Mouse (Mus musculus) cortical plate, adult 2 months (tissue): ENCODE results near the gene Gli1. TPM values are rescaled to one million over a fixed set of nuclear protein-coding genes. Genes with fewer than 3 reads are reported as not detected.

ENCODE experiments used
- H3K27ac ChIP-seq: fragments of 200-500 bp; 2 replicates; pipeline ENCODE4 v1.5.1; 2012; ENCODE audit warnings: low read length, control low read depth, inconsistent platforms; ENCODE audit not compliant: insufficient read depth
- H3K4me1 ChIP-seq: fragments of 200-500 bp; 2 replicates; pipeline ENCODE4 v1.6.1; 2011; ENCODE audit warnings: low read length; ENCODE audit not compliant: control insufficient read depth, insufficient read depth
- H3K4me3 ChIP-seq: fragments of 200-500 bp; 2 replicates; pipeline ENCODE4 v1.5.1; 2011; ENCODE audit warnings: mild to moderate bottlenecking, low read length, control low read depth; ENCODE audit not compliant: insufficient read depth
- CTCF ChIP-seq: fragments of 200-500 bp; IDR thresholded peaks from 2 replicates; pipeline ENCODE4 v1.5.1; 2011; ENCODE audit warnings: mild to moderate bottlenecking, control low read depth, low read length; ENCODE audit not compliant: insufficient read depth; ENCODE audit errors: extremely low read depth
- POLR2A ChIP-seq: fragments of 200-500 bp; IDR thresholded peaks from 2 replicates; pipeline ENCODE4 v1.6.1; 2011; ENCODE audit warnings: mild to moderate bottlenecking, low read length, control low read depth; ENCODE audit not compliant: insufficient read depth; ENCODE audit errors: extremely low read depth
- polyA plus RNA-seq: library from polyadenylated mRNA; depleted of rRNA; stranded (reverse); fragments of >200 nt; gene quantifications from 2 replicates; pipeline ENCODE4 v1.2.3, GENCODE M21; 2012; rRNA removed

Gli1 gene
- polyA plus RNA-seq, 1 experiment: 2.3 TPM

DNA sequence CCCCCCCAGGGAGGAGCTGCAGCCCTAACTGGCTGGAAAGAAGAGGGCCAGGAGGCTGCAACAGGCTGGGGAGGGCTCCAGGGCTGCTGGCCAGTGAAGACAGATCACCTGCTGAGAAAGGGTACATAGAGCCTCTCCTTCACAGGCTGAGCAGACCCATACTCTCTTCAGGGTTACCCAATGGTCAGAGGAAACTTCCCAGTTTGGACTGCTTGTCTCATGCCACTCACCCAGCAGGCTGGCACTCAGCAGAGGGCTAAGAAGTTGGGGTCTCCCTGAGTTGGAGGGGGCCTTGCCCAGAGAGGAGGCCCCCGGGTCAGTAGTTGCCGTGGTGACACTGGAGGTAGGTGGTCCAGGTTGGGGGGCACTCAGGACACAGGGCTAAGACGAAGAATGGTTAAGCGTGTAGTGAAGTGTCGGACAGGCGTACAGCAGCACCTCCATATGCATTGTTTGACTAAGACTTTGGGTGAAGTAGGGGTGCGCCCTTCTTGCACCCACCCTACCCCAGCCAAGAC is 57.6 kb downstream of the Gli1 start:
- Histone ChIP-seq H3K27ac (no peak overlapping the region), H3K4me1 (peaks cover 5% of the 10 kb centered on the region), H3K4me3 (no peak overlapping the region)
- no peak for TF ChIP-seq CTCF
- no peak for TF ChIP-seq POLR2A

DNA sequence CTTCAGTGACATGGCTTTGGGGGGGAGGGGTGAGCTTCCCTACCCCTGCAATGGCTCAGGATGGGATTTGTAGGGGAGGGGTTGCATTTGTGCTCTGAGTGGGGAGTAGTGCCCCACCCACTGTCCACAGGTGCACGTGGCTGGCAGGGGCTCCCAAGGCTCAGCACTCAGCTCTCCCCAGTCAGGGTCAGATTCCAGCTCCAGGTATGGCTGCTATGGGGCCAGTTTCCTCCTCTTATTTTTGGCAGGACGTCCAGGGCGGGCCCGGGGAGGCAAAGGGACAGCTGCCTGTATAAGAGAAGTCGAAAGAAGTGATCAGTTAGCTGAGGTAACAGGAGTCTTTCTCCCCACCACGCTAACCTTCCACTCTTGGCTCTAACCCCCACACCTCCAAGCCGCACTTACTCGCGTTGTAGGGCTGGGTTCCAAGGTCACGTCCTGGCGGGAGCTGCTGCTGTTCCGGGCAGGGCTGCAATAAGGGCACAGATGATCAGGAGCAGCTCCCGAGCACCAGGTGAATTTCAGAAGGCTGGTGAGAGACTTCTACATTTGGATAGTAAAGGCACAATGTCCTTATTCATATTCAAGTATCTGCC is 59.1 kb downstream of the Gli1 start:
- no peak overlapping the region for H3K27ac ChIP-seq
- no peak overlapping the region for H3K4me3 ChIP-seq
- H3K4me1 ChIP-seq: peaks cover 5% of the 10 kb centered on the region; the same call in 1 of the 2 replicates
- TF ChIP-seq CTCF: no peak
- TF ChIP-seq POLR2A: no peak

DNA sequence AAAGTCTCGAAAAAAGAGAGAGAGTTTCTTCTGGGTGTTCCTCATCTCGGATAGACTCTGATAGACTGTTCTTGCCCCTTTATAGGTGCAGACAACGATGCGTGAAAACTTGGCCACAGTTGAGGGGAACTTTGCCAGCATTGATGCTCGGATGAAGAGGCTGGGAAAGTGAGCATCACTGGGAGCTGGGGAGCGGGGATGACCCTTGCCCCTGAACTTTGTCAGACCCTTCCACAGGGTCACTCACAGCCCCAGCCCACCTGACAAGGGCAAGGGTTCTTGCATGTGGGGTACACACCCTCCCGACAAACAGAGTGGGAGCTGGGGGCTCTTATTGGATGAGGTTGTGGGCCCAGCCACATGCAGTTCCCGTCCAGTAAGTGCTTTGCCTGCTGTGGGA is 60.5 kb downstream of the Gli1 start:
- TF ChIP-seq CTCF: no peak
- no peak for TF ChIP-seq POLR2A
- no peak overlapping the region for H3K27ac ChIP-seq

More for the DNA sequence above, 60.5 kb downstream of the Gli1 start:
- H3K4me1 ChIP-seq: no peaks in the 10 kb centered on the region
- no peak overlapping the region for H3K4me3 ChIP-seq

Other genes starting within 250 kb of the Gli1 start
- gene Os9, start 220.8 kb downstream of the Gli1 start, polyA plus RNA-seq: 106 TPM in 2 replicates
- gene B4galnt1, start 176.7 kb downstream of the Gli1 start, polyA plus RNA-seq: 127 and 129 TPM in 2 replicates
- gene Slc26a10, start 161.3 kb downstream of the Gli1 start, polyA plus RNA-seq: 8.7 TPM in 2 replicates
- 225 and 288 TPM in 2 replicates for gene Arhgef25, start 151.9 kb downstream of the Gli1 start, polyA plus RNA-seq
- gene Dtx3, start 146.2 kb downstream of the Gli1 start, polyA plus RNA-seq: 371 and 407 TPM in 2 replicates
- gene Pip4k2c, start 130.4 kb downstream of the Gli1 start, polyA plus RNA-seq: 116 and 117 TPM in 2 replicates
- gene Kif5a, start 78.6 kb downstream of the Gli1 start, polyA plus RNA-seq: 1,251 and 1,302 TPM in 2 replicates
- 304 and 309 TPM in 2 replicates for gene Dctn2, start 75.6 kb downstream of the Gli1 start, polyA plus RNA-seq
- gene Mbd6, start 53.0 kb downstream of the Gli1 start, polyA plus RNA-seq: 35.1 TPM in 2 replicates
- gene Mars, start 30.2 kb downstream of the Gli1 start, polyA plus RNA-seq: 71.6 and 75.6 TPM in 2 replicates
- 1.2 and 1.4 TPM in 2 replicates for gene Arhgap9, start 20.0 kb downstream of the Gli1 start, polyA plus RNA-seq
- gene Inhbe, start 12.4 kb upstream of the Gli1 start, polyA plus RNA-seq: 0.10 and 0.19 TPM in 2 replicates
- gene Inhbc, start 28.5 kb upstream of the Gli1 start, polyA plus RNA-seq: not detected in 2 replicates
- gene R3hdm2, start 38.4 kb upstream of the Gli1 start, polyA plus RNA-seq: 185 and 201 TPM in 2 replicates
- 9.5 and 10.6 TPM in 2 replicates for gene Stac3, start 159.7 kb upstream of the Gli1 start, polyA plus RNA-seq
- gene Ndufa4l2, start 173.0 kb upstream of the Gli1 start, polyA plus RNA-seq: 10.0 and 10.6 TPM in 2 replicates
- 38.6 and 39.7 TPM in 2 replicates for gene Shmt2, start 180.5 kb upstream of the Gli1 start, polyA plus RNA-seq
- gene Nxph4, start 192.6 kb upstream of the Gli1 start, polyA plus RNA-seq: 3.0 and 3.8 TPM in 2 replicates